Mouse (Mus musculus): ENCODE measurements at regions not wholly inside any gene's neighbourhood (a gene's known extent, or its start where the extent isn't known, plus 50 kb on each side); places are given as distances from the start of the nearest gene placed in this dataset.
"Not testable (repeated sequence)": the region's sequence is repeated elsewhere in the genome, so short reads cannot be mapped to it uniquely, and the experiment has no call there.

- DNase-seq: peak; percentile 15
Observed at GRCm38 (mm10) chr12:22030717-22031116, 613.3 kb upstream of the Ywhaq start.

- not testable (repeated sequence) for DNase-seq
Observed at GRCm38 (mm10) chr12:22030263-22030662, 612.8 kb upstream of the Ywhaq start.
